Mouse (Mus musculus) ovary, postnatal 10 days (tissue): Measurements from ENCODE around the gene Cnot10.

Experiments
- DNase-seq: peaks from one replicate; pipeline ENCODE4 v3.0.0; 2022; ENCODE audit warnings: low spot score

Cnot10 gene

DNA sequence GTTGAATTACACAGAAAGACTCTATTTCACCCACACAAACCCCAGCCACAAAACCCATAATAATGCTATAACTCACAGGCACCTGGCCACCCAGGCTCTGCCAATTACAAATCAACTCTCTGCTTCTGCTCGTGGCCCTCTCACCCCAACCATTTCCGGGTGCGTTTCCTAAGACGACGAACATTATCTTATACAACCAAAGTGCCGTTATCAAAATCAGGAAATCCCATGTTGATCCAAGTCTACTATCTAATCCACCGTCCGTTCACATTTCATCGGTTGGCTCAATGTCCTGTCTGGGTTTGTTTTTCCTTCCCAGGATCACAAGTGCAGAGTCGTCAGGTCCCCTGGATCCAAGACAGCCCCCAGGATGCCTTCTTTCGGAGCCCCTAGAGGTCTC lies 61.3 kb downstream of the Cnot10 start:
- DNase-seq = no peak

DNA sequence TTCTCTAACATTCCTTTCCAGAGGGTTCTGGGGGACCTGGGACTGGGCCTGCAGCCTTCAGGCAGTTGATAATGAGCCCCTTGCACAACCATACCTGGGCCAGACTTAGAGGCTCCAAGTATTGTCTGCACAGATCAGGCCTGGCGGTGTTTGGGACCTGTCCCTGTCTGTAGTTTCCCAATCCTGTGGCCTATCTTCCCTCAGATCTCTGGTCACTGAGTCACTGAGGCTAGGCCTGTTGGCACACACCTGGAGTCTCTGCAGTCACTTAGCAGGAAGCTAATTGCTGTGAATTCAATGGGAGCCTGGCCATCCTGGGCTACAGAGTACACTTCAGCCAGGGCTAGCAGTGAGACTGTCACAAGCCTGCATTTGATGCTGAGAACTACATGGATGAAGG lies 64.0 kb downstream of the Cnot10 start:
- no peak for DNase-seq

DNA sequence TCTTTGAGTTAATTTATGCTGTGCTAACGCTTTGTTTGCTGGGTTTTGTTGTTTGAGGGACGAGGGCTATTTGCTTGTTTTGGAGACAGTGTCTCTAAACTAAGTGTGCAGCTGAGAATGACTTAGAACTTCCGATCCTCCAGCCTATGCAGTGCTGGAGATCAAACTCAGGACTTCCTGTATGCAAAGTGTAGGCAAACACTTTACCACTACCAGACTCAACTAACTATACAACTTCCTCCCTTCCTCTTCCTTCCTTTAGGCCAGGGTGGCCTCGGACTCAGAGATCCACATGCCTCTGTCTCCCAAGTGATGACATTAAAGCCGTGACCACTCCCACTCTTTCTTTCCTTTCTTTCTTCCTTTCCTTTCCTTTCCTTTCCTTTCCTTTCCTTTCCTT lies 66.5 kb downstream of the Cnot10 start:
- no peak for DNase-seq

DNA sequence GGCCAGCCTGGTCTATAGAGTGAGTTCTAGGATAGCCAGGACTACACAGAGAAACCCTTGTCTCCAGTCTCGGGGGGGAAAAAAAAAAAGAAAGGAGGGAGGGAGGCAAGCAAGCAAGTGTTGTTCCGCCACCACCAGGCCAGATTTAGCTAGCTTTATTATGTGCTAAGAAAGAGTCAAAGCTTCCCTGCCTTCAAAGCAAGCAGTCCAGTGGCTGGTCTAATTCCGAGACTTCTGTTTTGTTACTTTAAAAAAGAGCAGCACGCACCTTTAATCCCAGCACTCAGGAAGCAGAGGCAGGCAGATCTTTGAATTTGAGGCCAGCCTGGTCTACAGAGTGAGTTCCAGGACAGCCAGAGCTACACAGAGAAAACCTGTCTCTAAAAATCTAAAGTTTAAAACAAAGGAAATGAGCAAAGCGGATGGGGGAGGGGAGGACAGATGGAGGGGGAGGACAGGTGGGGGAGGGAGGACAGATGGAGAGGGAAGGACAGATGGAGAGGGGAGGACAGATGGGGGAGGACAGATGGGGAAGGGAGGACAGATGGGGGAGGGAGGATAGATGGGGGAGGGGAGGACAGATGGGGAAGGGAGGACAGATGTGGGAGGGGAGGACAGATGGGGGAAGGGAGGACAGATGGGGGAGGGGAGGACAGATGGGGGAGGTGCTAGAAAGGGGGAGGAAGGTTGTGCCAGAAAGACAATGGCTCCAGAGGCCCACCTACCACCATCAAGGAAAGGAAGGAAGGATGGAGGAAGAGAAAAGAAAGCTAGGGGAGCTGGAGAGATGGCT lies 71.1 kb downstream of the Cnot10 start:
- DNase-seq = no peak

DNA sequence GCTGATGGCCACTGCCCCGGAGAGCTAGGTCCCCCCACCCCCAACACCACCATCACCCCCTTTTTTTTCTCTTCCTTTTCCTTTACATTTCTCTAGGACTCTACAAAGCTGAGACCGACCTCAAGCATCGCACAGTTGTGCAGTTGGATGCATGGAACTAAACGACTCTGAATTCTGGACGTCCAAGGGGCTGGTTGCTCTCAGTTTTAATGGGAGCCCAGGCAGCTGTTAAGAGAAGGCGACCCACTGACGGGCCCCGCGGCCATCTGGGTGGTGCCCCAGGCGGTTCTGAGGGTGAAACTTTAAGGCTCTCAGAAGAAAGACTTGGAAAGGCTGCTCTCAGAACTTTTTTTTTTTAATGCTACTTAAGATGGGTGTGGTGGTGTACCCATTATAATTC lies 75.3 kb downstream of the Cnot10 start:
- DNase-seq = no peak

DNA sequence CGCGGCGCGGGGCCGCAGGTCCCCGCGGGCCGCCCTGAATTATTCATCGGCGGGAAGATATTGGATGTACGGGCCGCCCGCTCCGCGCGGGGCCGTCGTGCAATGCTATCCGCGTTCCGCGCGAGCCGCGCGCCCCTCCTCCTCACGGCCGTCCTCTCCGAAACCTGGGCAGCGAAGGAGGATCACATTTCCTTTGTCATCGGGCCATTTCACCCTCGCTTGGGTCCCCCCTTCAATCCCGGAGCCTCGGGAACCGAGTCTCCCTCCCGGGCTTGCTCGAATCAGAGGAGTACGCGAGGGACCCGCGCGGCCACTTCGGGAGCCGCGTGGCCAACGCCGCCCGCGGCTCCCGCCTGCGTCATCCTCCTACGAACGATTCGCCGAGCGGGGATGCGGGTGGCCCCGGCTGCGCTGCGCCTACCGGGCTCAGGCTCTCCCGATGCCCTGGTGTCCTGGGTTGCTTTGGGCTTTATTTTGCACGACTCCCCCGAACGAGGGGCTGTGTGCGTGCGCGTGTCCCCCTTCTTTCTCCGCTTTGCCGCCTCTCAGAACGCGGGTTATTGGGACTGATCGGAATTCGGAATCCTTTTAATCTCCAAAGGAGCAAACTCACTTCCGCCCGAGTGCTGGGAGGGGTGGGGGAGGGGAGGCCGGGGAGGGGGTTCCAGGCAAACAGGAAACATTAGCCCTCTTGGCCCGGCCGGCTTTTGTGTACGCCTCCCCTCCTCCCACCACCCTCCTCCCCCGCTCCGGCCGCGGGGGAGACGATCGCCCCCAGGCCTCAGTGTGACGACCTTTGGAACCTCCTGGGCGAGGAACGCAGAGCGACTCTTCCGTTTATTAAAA lies 76.0 kb downstream of the Cnot10 start, which contains the start of gene Trim71:
Trim71 (minus strand) TSS at position 609 of the 846 bp plus-strand sequence.
- no peak for DNase-seq

DNA sequence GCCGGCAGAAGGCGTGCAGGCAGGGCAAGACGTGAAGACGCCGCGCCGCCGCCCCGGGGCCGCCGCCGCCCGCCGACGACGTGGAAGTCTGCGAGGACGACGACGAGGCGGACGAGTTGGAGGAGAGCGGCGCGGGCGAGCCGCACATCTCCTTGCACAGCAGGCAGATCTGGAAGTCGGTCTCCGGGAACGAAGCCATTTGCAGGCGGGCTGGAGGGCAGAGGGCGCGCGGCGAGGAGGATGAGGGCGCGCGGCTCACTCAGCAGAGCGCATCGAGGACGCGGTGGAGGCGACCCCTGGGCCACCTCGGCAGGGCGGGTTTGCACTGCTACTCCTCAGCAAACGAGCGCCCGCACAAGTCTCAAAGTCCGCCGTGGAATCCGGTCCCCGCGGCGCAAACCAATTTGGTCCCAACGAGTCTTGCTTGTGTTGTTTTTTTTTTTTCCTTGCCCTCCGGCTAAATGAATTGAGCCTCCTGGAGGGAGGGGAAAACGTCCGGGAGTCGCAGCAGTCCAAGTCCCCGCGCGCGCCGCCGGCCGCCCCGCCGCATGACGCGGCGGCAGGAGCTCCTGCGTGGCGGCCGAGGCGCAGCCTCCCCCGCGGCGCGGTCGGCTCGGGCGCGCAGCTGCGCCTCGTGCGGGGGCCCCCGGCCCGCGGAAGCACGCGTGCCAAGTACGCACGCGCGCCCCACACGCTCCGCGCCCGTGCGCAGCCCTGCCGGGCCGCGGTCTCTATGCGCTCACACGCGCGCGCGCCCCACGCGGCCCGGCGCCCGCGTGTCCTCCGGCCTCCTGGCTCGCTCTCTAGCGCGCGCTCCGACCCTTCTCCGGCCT lies 76.8 kb downstream of the Cnot10 start:
- DNase-seq = no peak

DNA sequence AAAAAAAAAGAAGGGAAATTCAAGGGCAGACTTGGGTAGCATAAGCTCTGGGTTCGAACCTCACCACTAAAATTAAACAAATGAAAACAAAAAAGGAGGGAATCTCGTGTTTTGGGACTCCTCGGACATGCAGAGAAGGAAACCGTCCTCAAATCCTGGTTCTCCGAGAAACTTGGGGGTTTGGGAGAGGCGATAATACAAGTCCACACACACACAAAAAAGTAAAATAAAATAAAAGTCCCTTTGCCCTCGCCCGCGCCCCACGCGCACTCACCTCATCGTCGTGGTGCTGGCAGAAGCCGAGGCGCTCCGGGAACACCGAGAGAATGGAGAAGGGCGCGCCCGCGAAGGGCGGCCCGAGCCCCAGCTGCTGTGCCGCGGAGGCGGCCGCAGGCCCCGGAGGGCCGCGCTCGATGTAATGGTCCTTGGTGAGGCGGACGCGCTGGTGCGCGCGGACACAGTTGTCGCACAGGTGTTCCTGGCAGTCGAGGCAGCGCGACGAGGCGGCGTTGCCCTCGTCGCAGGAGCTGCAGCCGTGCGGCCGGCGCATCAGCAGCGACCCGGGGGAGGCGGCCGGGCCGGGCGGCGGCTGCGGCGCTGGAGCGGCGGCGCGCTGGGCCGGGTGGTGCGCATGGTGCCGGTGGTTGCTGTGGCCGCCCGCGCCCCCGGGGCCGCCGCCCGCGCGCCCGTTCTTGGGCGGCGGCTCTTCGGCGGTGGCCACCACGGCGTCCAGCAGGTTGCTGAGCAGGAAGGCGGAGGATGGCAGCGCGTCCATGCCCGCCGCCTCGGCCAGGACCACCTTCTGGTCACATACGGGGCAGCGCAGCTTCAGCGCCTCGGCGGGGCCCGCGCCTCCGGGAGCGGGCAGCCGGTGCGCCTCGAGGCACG lies 77.7 kb downstream of the Cnot10 start:
- DNase-seq = no peak

DNA sequence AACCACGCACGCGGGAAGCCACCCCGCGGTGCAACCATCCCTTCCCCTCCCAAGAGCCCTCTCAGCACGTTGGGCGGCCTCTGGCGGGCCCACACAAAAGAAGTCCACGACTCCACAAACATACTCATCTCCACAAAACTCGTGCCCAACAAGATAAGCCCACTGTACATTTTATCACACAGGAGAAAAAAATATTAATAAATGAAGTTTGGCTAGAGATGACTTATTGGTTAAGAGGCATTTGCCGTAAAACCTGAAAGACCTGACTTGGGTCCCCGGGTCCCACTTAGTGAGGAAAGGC lies 78.4 kb downstream of the Cnot10 start:
- DNase-seq = no peak

DNA sequence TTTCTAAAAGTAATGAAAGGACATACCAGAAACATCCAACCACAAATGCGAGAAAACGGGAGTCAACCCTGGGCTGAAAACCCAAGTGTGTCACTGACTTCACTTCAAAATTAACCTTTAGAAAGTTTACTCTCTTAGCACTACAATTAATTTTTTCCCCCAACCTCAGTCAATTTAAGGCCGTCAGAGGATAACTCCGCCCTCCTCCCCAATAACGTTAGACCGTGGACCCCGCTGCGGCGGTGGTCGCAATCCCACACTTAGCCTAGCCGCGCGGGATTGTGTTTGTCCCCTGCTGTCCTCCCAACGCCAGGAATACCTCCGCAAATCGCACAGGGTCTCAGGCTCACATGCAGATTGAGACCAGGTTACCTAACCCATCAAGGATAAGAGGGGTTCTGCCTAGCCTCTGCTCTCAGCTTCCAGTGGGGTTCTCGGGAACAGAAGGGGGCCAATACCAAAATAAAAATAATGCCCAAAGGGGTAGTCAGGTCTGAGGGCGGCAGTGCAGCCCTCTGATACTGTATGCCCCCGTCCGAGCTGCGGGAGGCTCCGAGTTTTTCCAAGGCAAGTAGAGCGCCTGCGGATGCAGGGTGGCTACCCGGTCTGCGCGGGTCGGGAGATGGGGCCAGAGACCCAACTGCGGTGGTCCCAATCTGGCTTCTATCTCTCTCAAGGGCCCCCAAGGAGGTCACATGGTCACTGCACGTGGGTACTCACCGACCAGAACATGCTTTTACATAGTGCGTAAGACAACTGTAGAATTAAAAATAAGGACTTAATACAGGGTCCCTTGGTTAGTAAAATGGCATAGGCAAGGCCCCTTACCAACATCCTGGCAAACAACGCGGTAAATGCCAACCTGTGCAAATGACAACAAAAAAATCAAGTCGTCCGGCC lies 79.0 kb downstream of the Cnot10 start:
- no peak for DNase-seq

DNA sequence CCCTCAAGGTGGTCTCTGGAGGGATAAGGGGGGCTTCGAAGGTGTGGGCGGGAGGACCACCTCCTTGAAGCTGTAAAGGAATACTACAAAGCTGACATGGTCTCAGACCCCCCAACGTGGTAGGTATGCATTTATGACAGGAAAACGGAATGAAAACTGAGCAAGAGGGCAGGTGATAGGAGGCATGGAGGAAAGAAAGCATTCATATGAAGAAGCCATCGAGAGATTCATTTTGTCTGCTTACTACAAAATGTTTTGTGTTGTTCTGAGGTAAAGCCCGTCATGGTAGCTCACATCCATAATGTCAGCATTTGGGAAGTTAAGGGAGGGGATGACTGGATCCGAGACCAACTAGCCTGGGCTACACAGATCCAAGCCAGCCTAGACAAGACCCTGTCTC lies 79.8 kb downstream of the Cnot10 start:
- DNase-seq = no peak

DNA sequence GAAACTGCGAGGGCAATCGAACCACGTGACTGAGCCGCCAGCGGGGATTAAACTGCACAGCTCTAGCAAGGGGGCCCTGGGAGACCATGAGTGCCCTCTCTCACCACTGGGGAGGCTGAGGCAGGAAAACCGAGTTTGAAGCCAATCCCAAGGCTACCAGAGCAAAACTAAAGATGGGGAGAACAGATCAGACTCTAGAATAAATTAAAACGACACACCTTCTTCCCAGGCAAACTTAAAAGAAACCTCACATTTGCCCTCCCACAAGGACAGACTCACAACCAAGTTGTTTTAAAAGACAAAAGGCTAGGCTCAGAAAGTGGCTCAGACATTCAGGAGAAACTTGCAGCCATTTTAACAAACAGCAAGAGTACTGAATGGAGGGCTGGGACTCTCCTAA lies 82.9 kb downstream of the Cnot10 start:
- no peak for DNase-seq

DNA sequence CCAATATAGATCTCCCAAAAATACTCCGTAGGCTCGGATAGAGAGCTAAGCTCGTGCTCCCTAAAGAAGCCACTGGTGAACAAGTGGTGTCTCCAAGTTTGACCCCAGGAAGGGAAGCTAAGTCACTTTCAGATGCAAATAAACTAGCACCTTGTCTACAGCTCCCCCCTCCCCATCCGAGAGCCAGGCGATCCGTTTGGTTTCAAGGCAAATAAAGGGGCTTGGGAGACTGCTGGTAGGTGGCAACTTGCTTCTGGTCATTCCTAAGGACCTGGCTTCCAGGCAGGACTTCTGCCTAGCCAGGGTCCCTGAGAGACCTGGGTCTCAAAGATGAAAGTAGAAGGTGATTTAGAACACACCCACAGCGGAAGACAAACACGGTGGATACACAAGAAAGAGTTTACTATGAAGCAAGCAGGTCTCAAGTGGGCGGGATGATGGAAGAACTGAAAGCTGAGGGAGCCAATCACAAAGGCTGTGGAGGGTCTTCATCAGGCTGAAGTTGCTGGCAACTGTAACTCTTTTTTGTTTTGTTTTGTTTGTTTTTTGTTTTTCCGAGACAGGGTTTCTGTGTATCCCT lies 83.6 kb downstream of the Cnot10 start:
- DNase-seq = no peak

DNA sequence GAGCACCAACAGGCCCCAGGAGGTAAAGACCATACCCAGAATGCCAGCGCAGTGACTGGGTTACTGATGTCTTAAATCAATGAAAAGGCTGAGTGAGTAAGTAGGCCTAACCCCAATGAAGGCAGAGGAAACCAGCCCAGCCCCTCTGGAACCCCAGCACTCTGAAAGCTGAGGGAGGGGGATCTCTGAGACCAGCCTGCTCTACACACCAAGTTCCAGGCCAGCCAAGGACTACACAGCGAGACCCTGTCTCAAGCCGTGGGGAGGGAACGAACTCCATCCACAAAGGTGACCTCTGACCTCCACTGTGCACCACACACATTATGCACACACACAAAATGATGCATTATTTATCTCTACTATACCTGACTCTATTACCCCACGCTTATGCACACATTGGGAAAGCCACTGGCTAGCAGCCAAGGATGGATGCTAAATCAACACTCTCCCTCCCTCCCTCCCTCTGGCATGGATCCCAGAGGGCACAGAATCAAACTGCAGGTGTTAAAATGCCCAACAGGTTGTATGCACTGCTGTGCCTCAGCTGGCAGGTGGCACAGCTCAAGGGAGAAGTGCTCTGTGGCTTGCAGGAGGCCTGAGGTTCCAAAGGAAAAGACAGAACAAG lies 85.5 kb downstream of the Cnot10 start:
- no peak for DNase-seq

DNA sequence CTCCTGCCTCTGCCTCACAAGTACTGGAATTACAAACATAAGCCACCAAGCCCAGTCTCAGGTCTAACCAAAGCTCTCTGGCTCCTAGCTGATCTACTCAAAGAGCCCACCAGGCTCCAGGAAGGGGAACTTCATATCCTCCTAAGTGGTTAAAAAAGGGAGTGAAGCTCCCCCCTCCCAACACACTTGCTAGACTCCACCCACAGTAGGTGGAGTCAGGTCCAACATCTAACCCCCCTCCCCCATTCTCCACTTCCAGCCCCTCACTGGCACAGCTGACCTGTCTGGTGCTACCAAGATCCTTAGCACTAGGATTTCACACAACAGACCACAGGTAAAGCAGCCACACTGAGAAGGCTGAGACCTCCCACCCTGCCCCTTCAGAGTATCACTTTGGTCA lies 86.2 kb downstream of the Cnot10 start:
- DNase-seq = no peak

DNA sequence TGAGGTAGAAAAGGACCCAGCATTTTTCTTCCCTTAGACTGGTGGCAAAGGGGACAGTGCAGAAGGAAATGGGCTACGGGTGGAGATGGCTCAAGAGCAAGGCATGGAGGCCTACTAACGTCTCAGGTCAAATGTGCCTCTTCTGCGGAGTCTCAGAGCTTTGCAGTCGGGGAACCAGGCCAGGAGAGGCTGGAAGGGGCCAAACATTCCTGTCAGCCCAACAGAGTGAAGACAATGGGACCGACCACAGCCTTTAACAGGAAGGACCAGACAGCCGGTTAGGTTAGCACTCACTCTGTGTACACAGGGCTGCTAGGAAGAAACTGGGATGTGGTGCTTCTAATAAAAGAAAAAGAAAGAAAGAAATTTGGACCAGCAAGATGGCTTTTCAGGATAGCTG lies 90.0 kb downstream of the Cnot10 start:
- no peak for DNase-seq

DNA sequence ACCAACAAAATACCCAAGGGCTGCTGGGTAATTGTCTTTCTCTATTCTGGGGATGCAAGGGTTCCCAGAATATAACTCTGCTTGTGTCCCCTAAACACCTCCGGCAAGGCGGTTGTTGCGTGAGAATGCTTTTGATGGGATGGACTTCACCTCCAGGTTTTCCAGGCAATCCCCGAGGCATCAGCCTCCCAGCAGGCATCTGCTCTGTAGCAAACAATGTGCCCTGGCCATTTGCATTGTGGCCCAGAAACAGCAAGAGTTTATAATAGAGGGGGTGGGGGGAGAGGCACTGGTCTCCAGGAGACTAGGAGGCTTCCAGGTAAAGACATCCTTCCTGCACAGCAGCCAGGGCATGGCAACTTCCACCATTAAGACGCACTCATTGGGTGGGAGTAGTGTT lies 90.9 kb downstream of the Cnot10 start:
- DNase-seq = no peak

DNA sequence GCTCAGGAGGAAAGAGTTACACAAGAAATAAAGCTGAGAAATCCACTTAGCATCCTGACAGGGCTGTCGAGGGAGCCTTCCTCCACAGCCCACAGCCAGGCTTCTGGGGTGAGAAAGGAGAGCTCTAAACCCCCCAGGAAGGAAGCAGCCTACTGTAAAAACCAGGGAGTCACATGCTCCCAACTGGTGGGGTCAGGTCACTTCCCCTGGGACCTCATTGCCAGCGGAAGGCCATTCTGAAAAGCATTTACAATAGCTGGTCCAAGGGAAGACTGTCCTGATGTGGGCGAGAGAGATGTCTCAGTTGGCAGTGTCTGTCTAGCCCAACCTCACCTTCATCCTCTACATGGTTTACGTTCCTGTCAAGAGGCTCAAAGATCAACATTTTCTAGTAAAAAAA lies 91.5 kb downstream of the Cnot10 start:
- no peak for DNase-seq

DNA sequence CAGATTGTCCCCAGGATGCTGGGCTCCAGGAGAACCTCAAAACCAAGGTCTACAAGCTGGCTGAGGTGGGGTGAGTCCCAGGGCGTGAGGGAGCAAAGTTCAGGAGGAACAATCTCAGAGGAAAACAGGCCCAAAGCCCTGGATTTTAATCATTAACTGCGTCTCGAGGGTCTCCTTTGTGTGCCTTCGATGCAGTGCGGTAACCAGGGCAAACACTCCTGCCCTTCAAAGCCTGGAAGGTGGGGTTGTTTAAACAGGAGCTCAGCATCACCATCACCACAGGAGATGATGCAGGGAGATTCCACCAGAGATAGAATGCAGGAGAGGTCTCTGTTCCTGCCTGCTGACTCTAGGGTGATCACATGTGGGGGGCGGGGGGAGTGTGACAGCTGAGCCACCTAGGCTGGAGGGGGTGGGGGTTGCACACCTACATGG lies 92.3 kb downstream of the Cnot10 start:
- DNase-seq = no peak

DNA sequence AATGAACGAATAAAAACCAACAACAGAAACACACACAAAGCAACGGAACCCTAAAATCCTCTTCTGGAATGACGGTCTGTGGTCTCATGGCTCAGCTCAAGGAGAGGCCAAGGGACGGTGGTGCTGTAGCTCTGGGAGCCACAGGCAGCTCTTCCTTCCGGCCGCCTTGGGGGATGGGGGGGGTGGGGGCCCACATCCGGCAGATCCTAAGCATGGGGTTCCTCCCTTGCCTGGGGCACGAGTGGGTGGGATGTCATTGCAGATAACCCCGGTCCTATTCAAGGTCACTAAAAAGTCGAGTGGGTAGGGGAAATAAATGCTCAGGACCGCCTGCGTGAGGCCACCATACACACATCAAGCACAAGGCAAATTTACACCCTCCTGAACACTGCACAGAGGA lies 93.2 kb downstream of the Cnot10 start:
- DNase-seq = no peak
